Mouse (Mus musculus): ENCODE results near the gene Smco2. TPM values are rescaled to one million over a fixed set of nuclear protein-coding genes. Genes with fewer than 3 reads are reported as not detected.

The Smco2 gene
- not detected in 2 replicates for total RNA-seq (2015; ENCODE audit: low replicate concordance)
- not detected in 2 replicates for total RNA-seq (2017; ENCODE audit: low replicate concordance)

GRCm38 (mm10) chr6:146850050-146850449 is at the start of gene Smco2:
TSS of gene Smco2 (plus strand) at chr6:146850104.
- ATAC-seq (replicated peaks; ENCODE audit: low FRiP score, poor library complexity, severe bottlenecking), result no peak

GRCm38 (mm10) chr6:146809991-146810390 is 39.9 kb upstream of the Smco2 start:
- ATAC-seq (replicated peaks; ENCODE audit: low FRiP score, poor library complexity, severe bottlenecking), result no peak

- no peak for ATAC-seq (replicated peaks; ENCODE audit: low FRiP score, poor library complexity, severe bottlenecking)
Measured at GRCm38 (mm10) chr6:146813007-146813406, 36.9 kb upstream of the Smco2 start.

- ATAC-seq (replicated peaks; ENCODE audit: low FRiP score, poor library complexity, severe bottlenecking), result no peak
Measured at GRCm38 (mm10) chr6:146820177-146820965, 29.5 kb upstream of the Smco2 start.

- ATAC-seq (replicated peaks; ENCODE audit: low FRiP score, poor library complexity, severe bottlenecking), result no peak
Measured at GRCm38 (mm10) chr6:146821958-146822357, 27.9 kb upstream of the Smco2 start.

- ATAC-seq (replicated peaks; ENCODE audit: low FRiP score, poor library complexity, severe bottlenecking), result no peak
Measured at GRCm38 (mm10) chr6:146824727-146825486, 25.0 kb upstream of the Smco2 start.

GRCm38 (mm10) chr6:146825487-146825773 is 24.5 kb upstream of the Smco2 start:
- no peak for ATAC-seq (replicated peaks; ENCODE audit: low FRiP score, poor library complexity, severe bottlenecking)

- ATAC-seq (replicated peaks; ENCODE audit: low FRiP score, poor library complexity, severe bottlenecking), result no peak
Measured at GRCm38 (mm10) chr6:146831320-146831719, 18.6 kb upstream of the Smco2 start.

GRCm38 (mm10) chr6:146833485-146834314 is 16.2 kb upstream of the Smco2 start:
- no peak for ATAC-seq (replicated peaks; ENCODE audit: low FRiP score, poor library complexity, severe bottlenecking)

- no peak for ATAC-seq (replicated peaks; ENCODE audit: low FRiP score, poor library complexity, severe bottlenecking)
Measured at GRCm38 (mm10) chr6:146834342-146834741, 15.6 kb upstream of the Smco2 start.

GRCm38 (mm10) chr6:146835784-146836183 is 14.1 kb upstream of the Smco2 start:
- no peak for ATAC-seq (replicated peaks; ENCODE audit: low FRiP score, poor library complexity, severe bottlenecking)

- no peak for ATAC-seq (replicated peaks; ENCODE audit: low FRiP score, poor library complexity, severe bottlenecking)
Measured at GRCm38 (mm10) chr6:146837316-146837715, 12.6 kb upstream of the Smco2 start.

GRCm38 (mm10) chr6:146838366-146838765 is 11.5 kb upstream of the Smco2 start:
- no peak for ATAC-seq (replicated peaks; ENCODE audit: low FRiP score, poor library complexity, severe bottlenecking)

- no peak for ATAC-seq (replicated peaks; ENCODE audit: low FRiP score, poor library complexity, severe bottlenecking)
Measured at GRCm38 (mm10) chr6:146838863-146839262, 11.0 kb upstream of the Smco2 start.

GRCm38 (mm10) chr6:146844867-146845266 is 5.0 kb upstream of the Smco2 start:
- no peak for ATAC-seq (replicated peaks; ENCODE audit: low FRiP score, poor library complexity, severe bottlenecking)

GRCm38 (mm10) chr6:146845347-146845746 is 4.6 kb upstream of the Smco2 start:
- ATAC-seq (replicated peaks; ENCODE audit: low FRiP score, poor library complexity, severe bottlenecking), result no peak

- ATAC-seq (replicated peaks; ENCODE audit: low FRiP score, poor library complexity, severe bottlenecking), result no peak
Measured at GRCm38 (mm10) chr6:146845961-146846750, 3.7 kb upstream of the Smco2 start.

GRCm38 (mm10) chr6:146847402-146847801 is 2.5 kb upstream of the Smco2 start:
- ATAC-seq (replicated peaks; ENCODE audit: low FRiP score, poor library complexity, severe bottlenecking), result no peak

GRCm38 (mm10) chr6:146848281-146848680 is 1.6 kb upstream of the Smco2 start:
- ATAC-seq (replicated peaks; ENCODE audit: low FRiP score, poor library complexity, severe bottlenecking), result no peak

GRCm38 (mm10) chr6:146851916-146852315 is 2.0 kb downstream of the Smco2 start:
- no peak for ATAC-seq (replicated peaks; ENCODE audit: low FRiP score, poor library complexity, severe bottlenecking)

All from erythroid progenitor cell, adult 5-6 weeks (primary cell).